Mouse (Mus musculus): ENCODE measurements around the gene Gm904. TPM values are rescaled to one million over a fixed set of nuclear protein-coding genes. Genes with fewer than 3 reads are reported as not detected.
"Not testable (repeated sequence)": the region's sequence is repeated elsewhere in the genome, so short reads cannot be mapped to it uniquely, and the experiment has no call there.

Gene Gm904
- polyA plus RNA-seq (2014; fragmentation: Nextera tagmentation; extraction: Ambion mirVana) = not detected in 2 replicates

- not testable (repeated sequence) for H3K9me3 ChIP-seq (ENCODE audit: control insufficient read depth, low read length); H3K36me3 ChIP-seq (ENCODE audit: control insufficient read depth, insufficient read depth, low read length); H3K4me1 ChIP-seq (replicated peaks; ENCODE audit: control insufficient read depth, insufficient read depth, low read length); ATAC-seq (replicated peaks; ENCODE audit: low FRiP score); H3K4me3 ChIP-seq (ENCODE audit: low read depth, low read length); H3K27me3 ChIP-seq (ENCODE audit: control insufficient read depth, insufficient read depth, low read length); DNase-seq (ENCODE audit: low spot score); H3K27ac ChIP-seq (ENCODE audit: low read depth, low read length); H3K4me2 ChIP-seq (ENCODE audit: low read depth, low read length, severe bottlenecking); H3K9ac ChIP-seq (ENCODE audit: low read length)
Observed at GRCm38 (mm10) chr13:50642928-50643327, at the start of gene Gm904. TSS of gene Gm904 (plus strand) at chr13:50643228.

- not testable (repeated sequence) for H3K4me3 ChIP-seq (ENCODE audit: low read depth, low read length); H3K4me1 ChIP-seq (replicated peaks; ENCODE audit: control insufficient read depth, insufficient read depth, low read length); H3K27ac ChIP-seq (ENCODE audit: low read depth, low read length); DNase-seq (ENCODE audit: low spot score); H3K4me2 ChIP-seq (ENCODE audit: low read depth, low read length, severe bottlenecking); ATAC-seq (replicated peaks; ENCODE audit: low FRiP score); H3K36me3 ChIP-seq (ENCODE audit: control insufficient read depth, insufficient read depth, low read length); H3K9me3 ChIP-seq (ENCODE audit: control insufficient read depth, low read length); H3K9ac ChIP-seq (ENCODE audit: low read length); H3K27me3 ChIP-seq (ENCODE audit: control insufficient read depth, insufficient read depth, low read length)
- WGBS = 82% methylated on average over 2 of the region's 2 CpGs
Observed at GRCm38 (mm10) chr13:50648771-50649170, 5.7 kb downstream of the Gm904 start.

Small RNA genes within 50 kb of the gene (microRNA-seq; reads per million reads assigned to microRNA genes)
- not detected for gene Gm23952 (ENCODE audit: insufficient number of aligned reads)
- not detected for gene Mir683-2 (ENCODE audit: insufficient number of aligned reads)

Other genes starting within 250 kb of the Gm904 start
- gene Fbxw17, start 225.4 kb upstream of the Gm904 start, polyA plus RNA-seq (2014; fragmentation: Nextera tagmentation; extraction: Ambion mirVana) = 26.0 and 31.9 TPM in 2 replicates
- gene Gm47429, start 199.3 kb upstream of the Gm904 start, polyA plus RNA-seq (2014; fragmentation: Nextera tagmentation; extraction: Ambion mirVana) = not detected in 2 replicates
- gene Nutm2, start 175.9 kb upstream of the Gm904 start, polyA plus RNA-seq (2014; fragmentation: Nextera tagmentation; extraction: Ambion mirVana) = not detected in 2 replicates
- gene Gm8765, start 55.1 kb downstream of the Gm904 start, polyA plus RNA-seq (2014; fragmentation: Nextera tagmentation; extraction: Ambion mirVana) = not detected in 2 replicates

All from forebrain, embryonic 11.5 days (tissue).